Mouse (Mus musculus) liver, adult 2 months (tissue): ENCODE results near the gene Lgals1. TPM values are rescaled to one million over a fixed set of nuclear protein-coding genes. Genes with fewer than 3 reads are reported as not detected.
A peak's percentile ranks its signal among the peaks of the same experiment; 100 is the strongest.

Experiments
- DNase-seq: peaks from one replicate; pipeline ENCODE4 v3.0.0-alpha.2; 2011; ENCODE audit warnings: low read depth, low spot score; ENCODE audit errors: extremely low read depth
- H3K27ac ChIP-seq: fragments of 200-500 bp; replicated peaks from 2 replicates; pipeline ENCODE4 v1.5.1; 2012; ENCODE audit warnings: low read depth, mild to moderate bottlenecking, control low read depth, inconsistent platforms, low read length; ENCODE audit not compliant: insufficient read depth
- H3K27me3 ChIP-seq: fragments of 200-500 bp; 2 replicates; pipeline ENCODE4 v1.6.1; 2012; ENCODE audit warnings: mild to moderate bottlenecking, moderate library complexity, low read length, inconsistent platforms; ENCODE audit not compliant: control insufficient read depth, insufficient read depth
- H3K36me3 ChIP-seq: fragments of 200-500 bp; 2 replicates; pipeline ENCODE4 v1.6.1; 2012; ENCODE audit warnings: low read length, inconsistent platforms; ENCODE audit not compliant: control insufficient read depth, insufficient read depth
- H3K4me1 ChIP-seq: fragments of 200-500 bp; 2 replicates; pipeline ENCODE4 v1.6.1; 2011; ENCODE audit warnings: low read length; ENCODE audit not compliant: control insufficient read depth, insufficient read depth
- H3K4me3 ChIP-seq: fragments of 200-500 bp; 2 replicates; pipeline ENCODE4 v1.5.1; 2011; ENCODE audit warnings: low read depth, mild to moderate bottlenecking, control low read depth, low read length, moderate library complexity; ENCODE audit not compliant: insufficient read depth
- H3K79me2 ChIP-seq: fragments of 200-500 bp; 2 replicates; pipeline ENCODE4 v1.6.1; 2012; ENCODE audit warnings: inconsistent platforms, mild to moderate bottlenecking, low read length, moderate library complexity; ENCODE audit not compliant: control insufficient read depth, insufficient read depth
- H3K9ac ChIP-seq: fragments of 200-500 bp; 2 replicates; pipeline ENCODE4 v1.6.1; 2012; ENCODE audit warnings: low read depth, mild to moderate bottlenecking, control low read depth, inconsistent platforms, low read length
- CTCF ChIP-seq: fragments of 200-500 bp; IDR thresholded peaks from 2 replicates; pipeline ENCODE4 v1.5.1; 2011; ENCODE audit warnings: low read depth, low read length, control low read depth
- POLR2A ChIP-seq: fragments of 200-500 bp; IDR thresholded peaks from 2 replicates; pipeline ENCODE4 v1.6.1; 2011; ENCODE audit warnings: low read length, control low read depth; ENCODE audit not compliant: insufficient read depth; ENCODE audit errors: extremely low read depth
- WGBS: fragments of 180-500 bp; shearing (Covaris S2); methylation state at CpG from one replicate; pipeline ENCODE4 v1.1.7; 2018; 5-methylcytosine and 5-hydroxymethylcytosine counted together
- polyA plus RNA-seq: library from polyadenylated mRNA; depleted of rRNA; stranded (reverse); fragments of >200 nt; gene quantifications from 2 replicates; pipeline ENCODE4 v1.2.3, GENCODE M21; 2012; rRNA removed
- total RNA-seq: library from RNA; depleted of rRNA; stranded (reverse); fragments of >200 nt; gene quantifications from 2 replicates; pipeline ENCODE4 v1.2.3, GENCODE M21; 2014; rRNA removed

Gene Lgals1
- total and polyA plus RNA-seq, 2 experiments = 25.2 to 31.6 TPM

DNA sequence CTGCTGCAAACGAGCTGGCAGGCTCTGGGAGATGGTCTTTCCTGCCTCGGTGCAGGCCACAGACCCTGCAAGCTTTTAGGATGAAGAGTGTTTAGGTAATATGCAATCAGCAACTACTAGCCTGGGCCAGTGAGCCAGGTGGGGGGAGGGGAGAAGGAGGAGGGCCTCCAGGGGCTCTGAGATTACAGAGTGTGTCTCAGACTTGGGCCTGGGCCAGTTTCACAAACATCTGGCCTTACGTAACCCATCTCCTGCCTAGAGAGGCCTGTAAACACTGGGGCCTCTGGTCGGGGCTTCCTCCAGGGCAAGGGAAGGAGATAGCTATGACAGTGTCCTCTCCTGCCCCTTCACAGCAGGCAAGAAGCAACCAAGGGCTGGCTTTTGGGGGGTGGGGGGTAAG, 52.4 kb downstream of the Lgals1 start:
- WGBS = 10% methylated on average over 4 of the region's 4 CpGs
- DNase-seq = peak; percentile 63
- no peak overlapping the region for H3K9ac ChIP-seq
- peak overlapping the region; percentile 10; the same call in 1 of the 2 replicates for H3K27ac ChIP-seq
- no peak overlapping the region for H3K4me3 ChIP-seq
- TF ChIP-seq POLR2A (no peak), CTCF (no peak)
- peaks cover 10% of the 10 kb centered on the region for H3K4me1 ChIP-seq
- no peaks in the 10 kb centered on the region for H3K36me3 ChIP-seq
- H3K27me3 ChIP-seq = no peaks in the 10 kb centered on the region
- peaks cover 7% of the 10 kb centered on the region; the same call in 1 of the 2 replicates for H3K79me2 ChIP-seq

Other genes with a start within 250 kb of the Lgals1 start
- not detected in 2 replicates for gene Elfn2, start 208.0 kb upstream of the Lgals1 start, total RNA-seq
- not detected in 2 replicates for gene Elfn2, start 208.0 kb upstream of the Lgals1 start, polyA plus RNA-seq
- 0.74 and 1.1 TPM in 2 replicates for gene Mfng, start 153.2 kb upstream of the Lgals1 start, total RNA-seq
- 1.2 and 2.3 TPM in 2 replicates for gene Mfng, start 153.2 kb upstream of the Lgals1 start, polyA plus RNA-seq
- 2.7 and 4.3 TPM in 2 replicates for gene Card10, start 123.7 kb upstream of the Lgals1 start, total RNA-seq
- 15.0 and 18.7 TPM in 2 replicates for gene Card10, start 123.7 kb upstream of the Lgals1 start, polyA plus RNA-seq
- gene Cdc42ep1, start 84.1 kb upstream of the Lgals1 start, total RNA-seq = 6.5 and 8.5 TPM in 2 replicates
- 39.7 and 42.7 TPM in 2 replicates for gene Cdc42ep1, start 84.1 kb upstream of the Lgals1 start, polyA plus RNA-seq
- 0.55 TPM in 1 of 2 replicates, not detected in the other for gene Lgals2, start 71.2 kb upstream of the Lgals1 start, total RNA-seq
- 0.57 TPM in 1 of 2 replicates, not detected in the other for gene Lgals2, start 71.2 kb upstream of the Lgals1 start, polyA plus RNA-seq
- 4.4 and 6.4 TPM in 2 replicates for gene Gga1, start 49.5 kb upstream of the Lgals1 start, total RNA-seq
- 34.9 and 42.7 TPM in 2 replicates for gene Gga1, start 49.5 kb upstream of the Lgals1 start, polyA plus RNA-seq
- not detected in 2 replicates for gene Gm49510, start 27.1 kb upstream of the Lgals1 start, total RNA-seq
- gene Gm49510, start 27.1 kb upstream of the Lgals1 start, polyA plus RNA-seq = not detected in 2 replicates
- gene Sh3bp1, start 27.0 kb upstream of the Lgals1 start, total RNA-seq = 0.37 and 2.3 TPM in 2 replicates
- gene Sh3bp1, start 27.0 kb upstream of the Lgals1 start, polyA plus RNA-seq = 3.7 and 6.0 TPM in 2 replicates
- gene Pdxp, start 12.8 kb upstream of the Lgals1 start, total RNA-seq = 0.27 and 0.37 TPM in 2 replicates
- gene Pdxp, start 12.8 kb upstream of the Lgals1 start, polyA plus RNA-seq = 0.62 and 1.2 TPM in 2 replicates
- gene Nol12, start 8.2 kb downstream of the Lgals1 start, total RNA-seq = 4.0 and 5.3 TPM in 2 replicates
- 10.3 and 13.1 TPM in 2 replicates for gene Nol12, start 8.2 kb downstream of the Lgals1 start, polyA plus RNA-seq
- 11.9 and 14.3 TPM in 2 replicates for gene Triobp, start 21.0 kb downstream of the Lgals1 start, total RNA-seq
- 19.9 and 24.3 TPM in 2 replicates for gene Triobp, start 21.0 kb downstream of the Lgals1 start, polyA plus RNA-seq
- 64.2 and 82.1 TPM in 2 replicates for gene H1f0, start 101.7 kb downstream of the Lgals1 start, total RNA-seq
- 68.0 and 79.0 TPM in 2 replicates for gene H1f0, start 101.7 kb downstream of the Lgals1 start, polyA plus RNA-seq
- gene Galr3, start 115.2 kb downstream of the Lgals1 start, total RNA-seq = not detected in 2 replicates
- 0.09 TPM in 1 of 2 replicates, not detected in the other for gene Galr3, start 115.2 kb downstream of the Lgals1 start, polyA plus RNA-seq
- 5.1 and 6.4 TPM in 2 replicates for gene Ankrd54, start 136.2 kb downstream of the Lgals1 start, total RNA-seq
- gene Ankrd54, start 136.2 kb downstream of the Lgals1 start, polyA plus RNA-seq = 22.5 and 27.1 TPM in 2 replicates
- gene Eif3l, start 148.5 kb downstream of the Lgals1 start, total RNA-seq = 82.1 and 94.2 TPM in 2 replicates
- gene Eif3l, start 148.5 kb downstream of the Lgals1 start, polyA plus RNA-seq = 98.3 and 103 TPM in 2 replicates
- 3.0 and 3.3 TPM in 2 replicates for gene Micall1, start 182.2 kb downstream of the Lgals1 start, total RNA-seq
- gene Micall1, start 182.2 kb downstream of the Lgals1 start, polyA plus RNA-seq = 6.2 and 8.9 TPM in 2 replicates
- gene Polr2f, start 214.3 kb downstream of the Lgals1 start, total RNA-seq = 29.2 and 36.0 TPM in 2 replicates
- gene Polr2f, start 214.3 kb downstream of the Lgals1 start, polyA plus RNA-seq = 29.9 and 33.8 TPM in 2 replicates
- 0.65 and 0.67 TPM in 2 replicates for gene 1700088E04Rik, start 214.5 kb downstream of the Lgals1 start, total RNA-seq
- 0.25 and 0.65 TPM in 2 replicates for gene 1700088E04Rik, start 214.5 kb downstream of the Lgals1 start, polyA plus RNA-seq
- gene Sox10, start 238.5 kb downstream of the Lgals1 start, total RNA-seq = not detected in 2 replicates
- gene Sox10, start 238.5 kb downstream of the Lgals1 start, polyA plus RNA-seq = 0.06 TPM in 1 of 2 replicates, not detected in the other